Mouse (Mus musculus) c-Kit-positive CD71-negative TER-119-negative erythroid progenitor cells, embryonic 14.5 days (primary cell): ENCODE results near the gene Gm1043.

Experiments used
- DNase-seq: peaks from one replicate; pipeline ENCODE4 v3.0.0-alpha.2; 2013; ENCODE audit warnings: low read depth

The Gm1043 gene

DNA sequence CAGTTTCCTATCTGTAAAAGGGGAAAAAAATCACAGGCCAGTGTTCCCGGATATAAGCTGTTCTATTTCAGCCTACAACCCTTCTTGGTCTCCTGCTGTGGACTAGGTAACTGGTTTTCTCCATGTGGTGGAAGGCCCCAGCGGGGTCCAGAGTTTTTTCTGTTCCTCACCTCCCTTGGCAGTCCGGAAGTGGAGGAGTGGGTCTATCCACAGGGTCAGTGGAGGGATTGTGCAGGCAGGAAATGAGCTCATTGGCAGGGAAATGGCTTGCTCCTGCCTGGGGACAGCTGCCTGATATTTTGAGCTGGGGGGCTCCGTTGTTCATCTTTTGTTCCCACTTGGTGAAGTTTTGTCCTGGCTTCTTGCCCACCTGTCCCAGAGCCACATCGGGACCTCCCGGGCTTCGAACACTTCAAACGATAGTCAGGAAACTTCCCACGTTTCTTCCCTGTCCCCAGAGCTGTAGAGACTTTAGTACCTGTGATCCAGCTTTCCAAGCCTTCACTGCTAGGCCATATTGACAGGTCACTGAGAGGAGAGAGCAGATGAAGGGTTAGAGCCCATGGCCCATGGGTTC, 159.6 kb downstream of the Gm1043 start:
- DNase-seq: no peak

DNA sequence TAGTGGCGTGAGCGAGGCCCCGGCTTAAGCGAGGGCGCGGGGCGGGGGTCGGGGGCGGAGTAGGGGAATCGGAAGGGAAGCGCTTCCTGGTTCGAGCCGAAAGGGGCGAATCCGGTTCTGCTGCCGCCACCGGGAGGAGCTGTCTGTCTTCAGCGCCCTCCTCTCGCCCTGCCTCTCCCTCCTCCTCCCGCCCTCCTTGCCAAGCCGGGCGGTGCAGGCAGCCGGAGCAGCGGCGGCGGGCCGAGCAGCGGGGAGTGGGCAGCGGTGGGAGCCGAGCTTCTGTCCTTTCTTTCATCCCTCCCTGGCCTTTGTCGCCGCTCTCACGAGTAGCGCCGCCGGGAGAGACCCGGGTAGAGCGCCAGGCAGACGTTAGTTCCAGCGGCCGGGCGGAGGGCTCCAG, 160.5 kb downstream of the Gm1043 start:
- DNase-seq: no peak

DNA sequence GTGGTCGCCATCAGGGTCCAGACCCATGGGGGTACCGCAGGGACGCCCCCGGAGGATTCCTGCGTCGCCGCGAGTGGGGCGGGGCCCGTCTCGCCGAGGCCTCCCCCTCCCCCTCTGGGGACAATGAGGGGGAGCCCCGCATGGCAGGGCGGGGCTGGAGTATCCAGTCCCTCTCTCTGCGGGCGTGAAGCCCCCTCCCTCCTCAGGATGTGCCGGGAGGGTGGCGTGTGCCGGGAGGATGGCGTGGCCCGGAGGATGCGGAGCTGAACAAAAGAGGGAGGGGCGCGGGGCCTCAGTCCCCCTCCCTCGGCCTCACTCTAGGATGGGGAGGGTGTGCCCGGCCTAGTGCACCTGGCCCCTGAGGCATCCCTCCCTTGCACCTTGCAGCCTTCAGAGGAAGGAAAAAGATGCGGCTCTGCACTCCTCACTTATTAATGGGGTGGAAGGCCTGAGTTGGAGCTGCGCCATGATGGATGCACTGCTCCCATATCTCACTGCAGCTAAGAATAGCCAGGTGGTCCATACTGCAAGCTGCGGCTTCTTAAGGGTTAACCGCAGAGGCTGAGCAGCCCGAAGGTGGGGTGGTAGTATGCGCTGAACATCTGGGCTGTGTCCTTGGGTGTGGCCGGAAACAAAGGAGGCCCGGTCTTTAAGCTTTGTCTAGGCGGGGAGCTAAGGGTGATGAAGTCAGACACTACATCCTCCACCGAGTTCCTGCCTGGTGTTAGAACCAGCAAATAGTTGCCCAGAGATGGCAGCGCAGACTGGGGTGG, 161.2 kb downstream of the Gm1043 start:
- DNase-seq: no peak

DNA sequence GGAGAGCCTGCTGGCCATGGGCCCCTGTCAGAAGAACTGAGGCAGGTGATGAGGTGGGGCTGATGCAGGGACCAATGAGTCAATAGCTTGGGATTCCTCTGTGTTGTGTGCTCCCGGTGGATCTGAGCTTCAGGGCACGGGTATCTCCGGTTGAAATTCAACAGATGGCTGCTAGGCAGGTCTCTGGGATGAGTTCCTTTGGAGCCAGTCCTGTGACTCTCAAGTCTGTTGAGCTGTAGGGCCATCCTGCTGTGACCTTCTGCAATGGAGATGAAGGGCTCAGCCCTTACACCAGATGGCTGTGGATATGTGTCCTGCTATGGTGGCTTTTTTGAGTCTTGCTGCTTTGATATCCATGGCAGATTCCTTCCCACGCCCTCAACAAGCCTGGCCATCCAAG, 162.3 kb downstream of the Gm1043 start:
- DNase-seq: no peak

DNA sequence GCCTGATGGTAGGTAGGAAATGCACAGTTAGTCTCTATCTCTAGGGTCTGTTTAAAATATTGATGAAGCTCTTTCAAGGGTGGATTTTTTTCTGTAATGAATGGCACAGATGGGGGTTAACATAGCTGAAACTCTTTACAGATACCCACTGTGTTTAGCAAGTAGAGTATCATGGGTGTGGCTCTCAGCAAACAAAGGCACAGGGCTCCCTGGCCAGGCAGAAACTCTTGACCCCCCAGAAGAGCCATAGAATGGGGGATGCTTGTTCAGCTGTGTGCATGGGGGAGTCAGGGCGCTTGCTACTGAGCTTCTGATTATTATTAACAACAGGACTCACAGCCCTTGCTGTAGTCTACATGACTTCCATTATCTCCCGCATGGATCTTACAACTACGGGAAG, 163.7 kb downstream of the Gm1043 start:
- no peak for DNase-seq

DNA sequence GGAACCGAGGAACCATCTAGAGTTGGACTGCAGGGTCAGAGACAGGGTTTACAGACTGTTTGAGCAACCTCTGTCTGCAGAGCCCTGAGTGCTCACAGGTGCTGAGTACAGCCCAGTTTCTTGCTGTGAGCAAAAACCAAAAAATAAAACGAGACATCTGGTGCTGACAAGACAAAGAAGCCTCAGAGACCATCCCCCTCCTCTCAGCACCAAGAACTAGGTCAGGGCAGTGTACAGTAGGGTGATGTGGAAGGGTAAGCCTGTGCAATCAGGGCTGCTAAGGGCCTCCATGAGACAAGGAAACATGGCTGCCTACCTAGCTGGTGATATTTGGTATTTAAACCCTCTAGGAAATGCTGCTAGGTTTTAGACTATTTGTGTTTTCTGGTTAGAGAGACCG, 166.4 kb downstream of the Gm1043 start:
- DNase-seq: no peak

DNA sequence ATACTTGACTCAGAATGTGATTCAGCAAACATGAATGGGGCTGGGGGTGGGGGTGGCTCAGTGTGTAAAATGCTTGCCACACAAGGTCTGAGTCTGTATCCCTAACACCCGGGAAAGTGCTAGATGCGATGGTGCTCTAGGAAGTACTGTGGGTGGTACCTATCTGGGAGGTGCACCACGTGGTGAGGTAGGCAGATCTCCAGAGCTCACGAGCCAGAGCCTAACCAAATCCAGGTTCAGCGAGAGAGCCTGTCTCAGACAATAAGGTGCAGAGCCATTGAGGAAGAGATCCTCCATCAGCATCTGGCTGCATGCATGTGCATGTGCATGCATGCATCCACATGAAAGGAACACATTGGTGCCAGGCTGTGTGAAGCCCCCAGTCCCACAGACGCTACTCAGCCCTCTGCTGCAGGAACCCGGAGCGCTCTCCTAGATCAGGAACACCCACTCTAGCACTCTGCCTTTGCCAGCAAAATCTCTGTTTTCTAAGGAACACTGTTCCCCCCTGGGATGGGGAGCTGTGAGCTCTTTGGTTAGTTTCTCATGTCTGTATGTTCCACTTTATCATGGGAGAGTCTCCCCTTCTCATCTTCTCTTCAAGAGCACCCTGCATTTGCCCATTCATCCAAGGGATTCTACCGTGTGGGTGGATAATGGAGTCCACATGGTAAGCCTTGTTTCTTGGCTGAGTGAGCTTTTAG, 167.1 kb downstream of the Gm1043 start:
- no peak for DNase-seq

DNA sequence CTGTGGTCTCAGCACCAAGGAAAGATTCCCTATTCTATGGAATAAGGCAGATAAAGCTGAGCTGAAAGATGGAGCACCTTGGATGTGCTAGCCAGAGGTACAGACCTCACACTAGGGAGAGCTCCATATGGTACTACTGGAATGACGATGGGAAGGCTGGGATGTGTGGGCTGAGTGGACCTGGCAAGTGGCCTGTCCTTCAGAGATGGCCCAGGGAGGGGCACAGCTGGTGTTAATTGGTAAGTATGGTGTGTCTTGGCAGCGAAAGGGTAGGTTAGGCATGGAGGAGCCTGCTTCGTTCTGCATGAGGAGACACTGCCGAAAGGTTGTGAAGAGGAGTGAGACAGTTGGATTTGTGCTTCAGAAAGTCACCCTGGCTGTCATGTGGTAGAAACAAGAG, 169.4 kb downstream of the Gm1043 start:
- no peak for DNase-seq

DNA sequence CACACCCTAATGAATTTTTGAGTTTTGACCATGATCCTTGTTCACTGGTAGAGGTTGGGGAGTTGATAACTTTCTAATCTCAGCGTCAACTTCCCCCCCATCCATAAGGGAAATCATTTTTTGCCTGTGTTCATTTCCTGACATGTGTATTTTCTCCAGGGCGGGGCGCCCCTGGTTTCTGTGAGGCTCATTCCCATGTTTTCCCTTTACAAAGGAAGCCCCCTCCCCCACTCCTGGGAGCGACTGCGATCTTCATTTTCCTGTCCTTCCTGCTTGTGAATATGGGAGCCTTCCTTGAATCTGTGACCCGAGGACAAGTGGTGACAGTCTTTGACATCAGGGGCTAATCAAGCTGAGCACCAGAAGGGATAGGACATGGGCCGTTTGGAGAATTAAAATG, 171.7 kb downstream of the Gm1043 start:
- no peak for DNase-seq

DNA sequence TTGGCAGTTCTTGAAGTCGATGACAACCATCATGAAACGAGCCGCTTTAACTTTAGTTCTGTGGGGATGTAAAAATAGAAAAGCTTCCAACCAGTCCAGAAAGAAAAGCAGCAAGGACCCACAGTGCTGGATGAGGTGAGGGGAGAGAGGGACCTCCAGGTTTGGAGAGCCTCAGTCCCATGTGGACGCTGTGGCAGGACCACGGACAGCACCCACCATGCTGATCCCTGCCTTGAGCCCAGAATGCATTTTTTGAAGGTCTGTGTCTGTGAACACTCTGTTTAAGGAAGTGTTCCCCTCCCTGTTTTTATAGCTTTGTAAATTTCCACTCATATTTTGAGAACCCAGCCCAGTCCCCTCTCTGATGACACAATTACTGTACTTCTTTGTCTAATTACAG, 172.1 kb downstream of the Gm1043 start:
- DNase-seq: no peak

DNA sequence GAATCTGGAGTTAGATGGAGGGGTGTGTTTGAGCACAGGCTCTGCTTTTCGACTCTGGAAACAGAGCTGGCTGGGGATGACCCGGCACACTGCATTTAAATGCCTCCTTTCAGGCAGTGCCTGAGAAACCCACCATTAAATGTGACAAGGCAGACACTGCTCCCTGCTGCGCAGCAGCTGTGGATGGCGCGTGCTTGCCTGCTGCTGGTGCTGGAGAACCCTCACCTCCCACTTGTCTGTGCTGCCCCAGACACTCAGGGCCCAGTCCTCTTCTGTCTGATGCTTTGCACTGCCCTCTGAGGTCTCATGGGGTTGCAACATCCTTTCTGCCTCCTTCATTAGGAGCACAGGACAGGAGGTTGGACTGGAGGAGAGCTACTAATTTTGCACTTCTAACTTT, 176.6 kb downstream of the Gm1043 start:
- no peak for DNase-seq

DNA sequence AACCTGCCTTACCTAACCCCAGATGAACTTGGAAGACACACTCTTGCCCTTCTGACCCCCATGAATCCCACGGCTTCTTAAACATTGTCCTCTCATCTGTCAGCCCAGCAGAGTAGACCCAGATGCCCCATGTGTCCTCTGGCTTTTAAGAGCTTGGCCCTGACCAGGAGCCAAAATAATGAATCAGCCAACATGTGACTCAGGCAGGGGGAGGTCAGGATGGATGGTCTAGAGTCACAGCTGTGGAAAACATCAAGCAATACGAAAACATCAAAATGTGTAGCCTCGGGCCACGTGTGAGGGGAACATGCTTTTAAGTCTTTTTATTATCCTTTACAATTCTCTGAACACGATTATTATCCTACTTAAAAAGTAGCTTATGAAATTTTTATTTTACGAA, 178.6 kb downstream of the Gm1043 start:
- no peak for DNase-seq
